Mouse (Mus musculus) heart, postnatal 0 days (tissue): ENCODE results near the gene Erbb2.

ENCODE experiments used
- CTCF ChIP-seq: IDR thresholded peaks from 2 replicates; pipeline ENCODE4 v1.5.1; 2016; ENCODE audit warnings: antibody characterized with exemption, control low read depth, low read depth
- EP300 ChIP-seq: IDR thresholded peaks from 2 replicates; pipeline ENCODE4 v1.6.1; 2016; ENCODE audit warnings: antibody characterized with exemption, low read depth

- no peak for TF ChIP-seq CTCF
- no peak for TF ChIP-seq EP300
Observed at GRCm38 (mm10) chr11:98381651-98382050, 30.6 kb upstream of the Erbb2 start.
